Mouse (Mus musculus): ENCODE results near the gene Alg5.
"Not testable (repeated sequence)": the region's sequence is repeated elsewhere in the genome, so short reads cannot be mapped to it uniquely, and the experiment has no call there.

Gene Alg5

DNA sequence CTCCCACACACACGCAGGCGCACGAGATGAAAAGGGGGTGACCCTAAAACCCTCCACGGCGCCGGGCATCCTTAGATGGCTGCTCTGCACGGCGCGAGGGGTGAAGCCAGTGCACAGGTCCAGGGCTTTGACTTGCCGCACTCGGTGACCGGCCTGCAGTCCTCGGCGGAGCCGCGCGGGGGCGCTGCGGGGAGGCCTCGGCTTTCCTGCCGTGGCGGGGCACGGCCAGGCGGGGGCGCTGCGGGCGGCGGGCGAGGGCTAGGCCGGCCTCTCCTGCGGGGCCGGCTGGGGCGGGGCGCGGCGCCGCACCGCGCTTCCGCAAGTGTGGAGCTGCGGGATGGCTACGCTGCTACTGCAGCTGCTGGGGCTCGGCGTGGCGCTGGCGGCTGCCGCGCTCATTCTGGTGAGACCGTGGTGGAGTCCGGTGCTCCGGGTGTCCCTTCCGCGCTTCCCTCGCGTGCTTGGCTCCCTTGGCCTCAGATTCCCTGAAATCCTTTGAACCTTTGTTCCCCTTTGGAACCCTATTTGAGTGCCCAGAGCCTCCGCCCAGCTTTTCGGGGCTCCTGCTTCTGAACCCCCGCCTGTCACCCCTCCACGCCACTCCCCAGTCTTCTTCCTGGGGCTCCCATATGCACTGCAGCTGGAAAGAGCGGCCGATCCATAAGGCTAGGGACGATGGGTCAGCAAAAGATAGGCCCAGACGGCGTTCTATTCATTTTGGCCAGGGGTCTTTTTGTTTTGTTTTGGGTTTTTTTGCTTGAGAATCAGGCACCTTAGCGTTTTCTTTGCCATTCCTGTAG, at the start of gene Alg5, which contains the start of gene Exosc8:
Gene Alg5, plus strand, starts transcription at position 293 of the 800 bp plus-strand sequence.
Gene Exosc8, minus strand, starts transcription at position 147 of the 800 bp plus-strand sequence.
- DNase-seq, result peak; percentile 96

DNA sequence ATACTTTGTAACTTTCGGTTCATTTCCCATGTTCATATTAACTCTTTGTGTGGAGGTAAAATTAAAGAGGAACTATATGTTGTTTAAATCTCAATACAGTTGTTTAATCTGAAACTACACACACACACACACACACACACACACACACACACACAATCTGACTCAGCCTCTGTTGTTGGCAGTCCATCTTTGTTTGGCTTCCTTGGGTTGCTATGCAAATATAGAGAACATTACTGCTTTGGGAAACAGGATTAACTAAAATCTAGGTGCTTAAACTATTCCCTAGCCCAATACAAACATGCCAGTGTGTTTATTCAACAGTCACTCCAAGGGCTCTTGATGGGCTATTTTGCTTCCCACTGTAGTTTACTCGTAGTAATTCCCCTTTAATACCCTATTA, 48.1 kb upstream of the Alg5 start:
- no peak for DNase-seq

DNA sequence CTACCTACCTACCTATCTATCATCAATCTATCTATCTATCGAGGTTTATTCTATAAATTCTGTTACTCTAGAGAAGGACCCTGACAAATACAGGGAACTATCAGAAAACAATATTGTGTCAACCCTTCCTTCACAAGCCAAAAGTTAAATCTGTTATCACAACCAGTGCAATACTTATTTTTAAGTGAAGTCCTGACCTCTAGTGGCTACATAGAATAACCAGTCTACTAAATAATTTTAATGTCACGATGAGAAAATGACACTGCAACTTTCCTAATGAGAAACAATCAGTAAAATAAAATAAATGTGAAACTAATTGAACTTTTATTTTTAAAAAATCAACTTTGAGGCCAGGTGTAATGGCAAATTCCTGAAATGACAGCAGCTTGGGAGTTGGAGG, 46.2 kb upstream of the Alg5 start:
- no peak for DNase-seq

DNA sequence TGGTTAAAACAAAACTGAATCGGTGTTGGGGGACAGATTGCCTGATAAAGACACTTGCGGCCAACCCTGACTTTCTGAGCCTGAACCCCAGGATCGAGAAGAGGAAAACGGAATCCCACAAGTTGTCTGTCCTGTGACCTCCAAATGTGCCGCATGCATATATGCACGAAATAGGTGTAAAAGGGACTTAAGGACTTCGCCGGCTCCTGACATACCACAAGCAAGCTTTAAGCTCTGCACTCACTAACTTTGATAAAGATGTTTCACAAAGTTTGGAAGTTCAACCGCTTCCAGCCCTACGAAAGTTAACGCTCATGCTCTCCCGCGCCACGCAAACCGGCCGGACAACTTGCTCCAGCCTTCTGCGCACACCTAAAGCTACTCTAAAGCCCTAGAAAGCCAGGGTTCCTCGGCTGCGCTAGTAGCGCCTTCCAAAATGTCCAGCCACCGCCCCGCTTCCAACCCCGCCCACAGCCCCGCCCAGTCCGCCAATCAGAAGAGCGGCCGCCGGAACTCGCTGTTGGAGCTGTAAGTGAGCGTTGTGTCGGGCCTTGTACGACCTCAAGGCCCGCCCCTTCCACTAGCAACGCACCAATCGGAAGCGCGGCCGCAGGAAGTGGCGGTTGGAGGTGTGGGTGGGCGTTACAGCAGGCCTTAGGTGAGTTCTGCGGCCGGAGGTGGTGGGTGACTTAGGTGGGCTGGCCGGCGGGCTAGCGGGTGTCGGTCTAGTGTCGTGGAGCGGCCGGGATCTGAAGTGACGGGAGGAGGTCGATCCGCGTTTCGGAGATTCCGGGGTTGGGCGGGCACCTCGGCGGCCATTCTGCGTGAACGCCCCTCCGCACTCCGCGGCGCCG, 42.9 kb upstream of the Alg5 start, which contains the start of gene Supt20:
Gene Supt20, plus strand, starts transcription at position 606 of the 854 bp plus-strand sequence.
- peak; percentile 90 for DNase-seq

DNA sequence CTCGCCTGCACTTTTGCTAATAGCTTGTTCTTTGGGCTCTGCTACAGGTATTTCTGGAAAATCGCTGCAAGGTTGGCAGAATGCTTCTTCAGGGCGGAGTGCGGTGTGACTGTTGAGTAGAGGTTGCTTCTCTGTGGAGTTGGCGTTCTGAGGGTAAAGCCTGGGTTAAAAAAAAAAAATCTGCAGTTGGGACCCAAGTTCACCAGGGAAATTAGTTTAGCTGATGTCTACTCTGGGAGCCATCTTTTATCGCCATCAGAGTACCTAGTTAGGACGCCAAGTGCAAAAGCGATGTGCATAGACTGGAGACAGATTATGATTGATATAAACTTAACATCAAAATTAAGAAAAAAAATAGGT, 42.3 kb upstream of the Alg5 start:
- DNase-seq, result no peak

DNA sequence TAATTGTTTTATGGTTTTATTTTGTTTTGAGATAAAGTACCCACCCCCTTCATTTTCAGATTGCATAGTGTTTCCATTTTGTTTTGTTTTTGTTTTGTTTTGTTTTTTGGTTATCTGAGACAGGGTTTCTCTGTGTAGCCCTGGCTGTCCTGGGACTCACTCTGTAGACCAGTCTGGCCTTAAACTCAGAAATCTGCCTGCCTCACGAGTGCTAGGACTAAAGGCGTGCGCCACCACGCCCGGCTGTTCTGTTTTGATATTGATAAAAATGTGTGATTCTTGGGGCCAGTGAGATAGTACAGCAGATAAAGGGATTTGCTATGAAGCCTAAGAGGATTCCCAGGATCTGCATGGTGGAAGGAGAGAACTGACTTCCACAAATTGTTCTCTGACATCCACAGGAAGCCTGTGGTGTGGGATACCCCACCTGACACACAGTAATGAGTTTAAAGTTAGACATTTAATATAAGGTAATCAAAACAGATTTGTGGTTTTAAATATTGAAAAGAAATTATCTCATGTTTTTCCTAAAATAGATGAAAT, 35.5 kb upstream of the Alg5 start:
- DNase-seq, result no peak

DNA sequence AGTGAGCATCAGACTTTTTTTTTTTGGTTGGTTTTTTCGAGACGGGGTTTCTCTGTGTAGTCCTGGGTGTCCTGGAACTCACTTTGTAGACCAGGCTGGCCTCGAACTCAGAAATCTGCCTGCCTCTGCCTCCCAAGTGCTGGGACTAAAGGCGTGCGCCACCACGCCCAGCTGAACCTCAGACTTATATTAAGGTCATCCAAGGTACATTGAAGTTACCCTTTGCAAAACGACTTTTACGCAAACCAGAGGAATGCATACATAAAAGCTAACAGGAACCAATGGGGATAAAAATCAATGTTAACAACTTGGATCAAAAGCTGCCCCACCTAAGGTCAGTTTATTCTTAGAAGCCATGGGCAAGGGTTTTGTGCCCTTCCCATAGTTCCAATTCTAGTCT, 31.2 kb upstream of the Alg5 start:
- DNase-seq, result not testable (repeated sequence)

DNA sequence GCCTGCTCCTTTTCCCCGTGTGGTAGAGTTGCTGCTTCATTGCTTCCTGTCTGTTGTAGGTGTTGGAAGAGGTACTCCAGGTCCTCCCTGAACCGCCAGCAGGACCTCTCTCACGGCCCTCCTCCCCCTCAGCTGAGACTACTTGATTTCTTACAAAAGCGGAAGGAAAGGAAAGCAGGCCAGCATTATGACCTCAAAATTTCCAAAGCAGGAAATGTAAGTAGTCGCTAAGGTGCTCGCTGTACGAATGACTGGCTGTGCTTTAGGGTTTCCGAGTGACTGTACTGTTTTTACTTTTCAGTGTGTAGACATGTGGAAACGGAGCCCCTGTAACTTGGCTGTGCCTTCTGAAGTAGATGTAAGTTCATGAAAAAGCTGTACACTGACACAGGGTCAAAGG, 26.4 kb upstream of the Alg5 start:
- no peak for DNase-seq

DNA sequence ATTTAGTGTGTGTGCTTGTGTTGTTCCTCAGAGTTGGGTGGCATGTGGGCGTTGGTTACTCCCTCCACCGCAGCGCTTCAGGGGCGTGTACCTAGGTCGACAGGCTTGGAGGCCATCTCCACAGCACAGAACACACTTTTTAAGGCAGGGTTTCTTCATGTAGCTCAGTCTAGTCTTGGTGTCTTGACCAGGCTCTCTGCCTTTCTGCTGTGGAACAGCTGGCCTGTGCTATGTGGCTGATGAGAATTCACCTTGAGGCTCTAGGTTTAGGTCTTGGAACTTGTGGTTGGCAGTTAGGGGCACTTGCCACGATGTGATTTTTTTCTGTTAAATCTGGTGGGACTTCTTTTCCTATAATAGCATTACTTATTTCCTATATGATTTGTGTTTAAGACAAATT, 21.1 kb upstream of the Alg5 start, which contains the start of gene Gm21958:
Gene Gm21958, minus strand, starts transcription at position 101 of the 400 bp plus-strand sequence.
- no peak for DNase-seq

DNA sequence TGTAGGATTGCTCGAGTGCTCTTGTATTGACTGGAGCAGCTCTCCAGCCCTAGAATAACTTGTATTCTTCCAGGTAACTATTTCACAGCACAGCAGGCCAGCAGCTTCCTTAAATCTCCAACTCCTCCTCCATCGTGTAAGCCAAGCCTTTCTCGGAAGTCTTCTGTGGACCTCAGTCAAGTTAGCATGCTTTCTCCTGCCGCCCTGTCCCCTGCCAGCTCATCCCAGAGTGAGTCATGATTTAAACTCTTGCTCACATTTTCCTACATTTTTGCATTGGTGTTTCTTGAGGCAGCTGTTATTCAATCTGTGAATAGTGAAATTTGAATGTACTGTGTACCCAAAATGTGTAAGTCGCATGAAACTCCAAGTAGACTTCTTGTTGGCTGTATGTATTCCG, 19.9 kb upstream of the Alg5 start:
- DNase-seq, result no peak

DNA sequence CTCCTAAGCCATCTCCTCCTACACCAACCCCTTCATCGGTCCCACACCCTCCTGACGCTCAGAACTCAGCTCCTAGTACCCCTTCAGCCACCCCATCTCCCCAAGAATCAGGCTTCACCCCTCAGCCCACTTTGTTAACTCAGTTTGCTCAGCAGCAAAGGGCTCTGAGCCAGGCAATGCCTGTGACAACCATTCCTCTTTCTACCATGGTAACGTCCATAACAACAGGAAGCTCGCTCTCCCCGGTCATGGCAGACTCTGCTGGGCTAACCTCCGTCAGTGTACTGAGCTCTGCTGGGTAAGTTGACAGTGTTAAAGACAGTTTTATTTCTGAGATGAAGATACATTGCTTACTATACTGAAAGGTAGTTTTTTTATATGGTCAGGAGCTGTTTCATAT, 18.0 kb upstream of the Alg5 start:
- no peak for DNase-seq

DNA sequence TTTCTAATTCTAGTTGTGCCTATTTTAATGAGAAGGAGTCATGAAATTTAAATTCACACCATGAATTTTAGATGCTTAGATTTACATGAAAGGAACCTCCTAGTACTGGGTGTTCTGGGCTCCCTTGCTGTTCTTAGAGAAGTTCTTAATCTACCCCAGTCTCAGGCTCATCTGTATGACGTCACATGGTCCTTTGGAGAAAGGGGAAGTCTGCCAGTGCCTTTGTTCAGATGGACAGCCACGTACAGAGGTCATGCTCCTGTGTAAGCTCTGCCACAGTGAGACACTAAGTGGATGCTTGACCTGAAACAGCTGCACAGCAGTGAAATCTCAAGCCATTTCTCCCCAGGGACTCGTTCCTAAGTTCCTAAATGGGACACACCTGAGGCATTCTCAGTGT, 16.4 kb upstream of the Alg5 start:
- DNase-seq, result no peak

DNA sequence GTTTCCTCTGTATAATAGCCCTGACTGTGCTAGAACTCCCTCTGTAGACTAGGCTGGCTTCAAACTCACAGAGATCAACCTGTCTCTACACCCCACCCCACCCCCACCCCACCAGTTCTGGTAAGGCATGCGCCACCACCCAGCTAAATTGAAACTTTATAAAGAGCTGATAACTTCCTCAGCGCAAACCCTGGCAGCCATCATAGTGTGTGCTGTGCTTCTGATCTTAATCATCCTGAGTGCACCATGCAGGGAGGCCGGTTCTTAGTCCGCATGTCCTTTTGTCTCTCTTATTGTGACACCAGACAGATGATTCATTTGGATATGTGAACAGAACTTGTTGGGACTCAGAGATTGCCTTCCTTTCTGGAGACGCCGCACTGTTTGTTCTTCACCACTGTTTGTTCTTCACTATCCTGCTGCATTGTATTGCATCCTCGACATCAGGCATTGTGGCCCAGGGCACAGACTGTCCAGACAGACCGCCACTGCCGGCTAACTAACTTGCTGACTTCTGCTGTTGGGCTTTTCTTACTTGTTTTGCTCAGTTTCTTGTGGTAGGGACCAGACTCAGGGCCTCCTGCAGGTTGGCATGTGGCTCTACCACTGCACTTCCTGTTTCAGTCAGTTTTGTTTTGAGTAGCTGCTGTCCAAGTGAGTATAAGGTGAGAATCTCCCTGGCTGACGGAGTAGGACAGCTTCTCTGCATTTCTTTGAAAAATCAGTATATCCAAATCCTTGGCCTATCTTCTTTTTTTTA, 11.4 kb upstream of the Alg5 start:
- no peak for DNase-seq

DNA sequence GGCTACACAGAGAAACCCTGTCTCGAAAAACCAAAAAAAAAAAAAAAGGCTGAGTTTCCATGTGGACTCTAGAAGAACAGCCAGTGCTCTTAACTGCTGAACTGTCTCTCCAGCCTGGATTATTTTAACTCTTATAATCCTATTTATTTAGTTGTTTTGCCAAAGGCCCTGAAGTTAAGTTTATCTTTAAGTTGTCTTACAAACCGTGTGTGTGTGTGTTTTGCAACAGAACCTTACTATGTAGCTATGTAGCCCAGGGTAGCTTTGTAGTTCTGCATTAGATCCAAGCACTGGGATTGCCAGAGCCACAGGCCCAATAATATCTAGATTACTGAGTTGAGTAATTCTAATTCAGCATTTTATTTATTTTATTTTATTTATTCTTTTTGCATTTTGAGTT, 10.0 kb upstream of the Alg5 start:
- DNase-seq, result no peak

DNA sequence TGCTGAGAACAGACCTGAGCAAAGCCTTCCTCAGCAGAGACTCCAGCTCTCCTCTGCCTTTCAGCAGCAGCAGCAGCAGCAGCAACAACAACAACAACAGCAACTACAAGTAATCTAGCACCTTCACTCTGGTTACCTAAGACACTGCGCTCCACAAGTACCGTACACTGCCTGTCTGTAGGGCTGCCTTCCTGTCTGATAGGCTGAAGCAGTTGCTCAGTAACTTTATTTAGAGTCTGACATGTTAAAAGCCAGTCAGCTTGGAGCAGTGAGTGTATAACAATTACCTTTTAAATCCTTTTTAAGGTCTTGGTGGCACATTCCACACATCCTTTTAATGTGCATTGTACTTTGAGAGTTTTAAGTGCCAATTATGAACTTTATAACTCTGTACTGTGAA, 7.8 kb upstream of the Alg5 start:
- no peak for DNase-seq

DNA sequence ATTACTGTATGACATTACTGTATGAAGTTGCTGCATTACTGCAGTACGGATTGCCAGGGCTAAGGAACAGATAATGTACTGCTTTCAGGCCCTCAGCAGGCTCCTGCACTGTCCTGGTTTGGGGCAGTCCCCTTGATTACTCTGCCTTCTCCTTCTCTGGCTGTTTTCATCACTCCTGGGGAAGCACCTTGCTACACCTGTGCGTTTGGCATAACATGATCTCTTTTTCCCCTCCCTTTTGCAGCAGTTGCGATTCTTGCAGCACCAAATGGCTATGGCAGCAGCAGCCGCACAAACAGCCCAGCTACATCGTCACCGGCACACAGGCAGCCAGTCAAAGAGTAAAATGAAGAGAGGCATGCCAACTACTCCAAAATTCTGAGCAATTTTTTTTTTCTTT, 7.2 kb upstream of the Alg5 start:
- no peak for DNase-seq

DNA sequence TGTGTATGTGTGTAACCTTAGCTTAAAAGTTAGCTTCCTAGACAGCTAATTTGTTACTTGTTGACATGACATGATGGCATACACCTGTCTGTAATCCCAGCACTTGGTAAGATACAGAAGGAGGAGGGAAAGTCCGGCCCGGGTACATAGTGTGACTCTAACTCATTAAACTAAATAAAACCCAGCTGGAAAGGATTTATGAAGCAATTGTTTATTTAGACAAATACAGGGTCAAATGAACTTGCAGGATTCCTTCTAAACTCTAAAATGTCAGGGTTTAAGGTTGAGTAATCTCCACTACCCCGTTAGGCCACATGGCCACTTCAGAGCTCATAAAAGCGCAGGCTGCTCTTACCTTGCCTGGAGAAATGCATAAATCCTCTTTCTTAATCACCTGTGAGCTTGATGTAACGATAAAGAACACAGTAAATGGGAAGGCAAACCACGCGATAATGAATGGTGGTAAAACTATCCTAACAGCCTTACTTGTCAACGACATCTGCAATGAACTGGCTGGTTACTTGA, 3.7 kb upstream of the Alg5 start:
- DNase-seq, result no peak

DNA sequence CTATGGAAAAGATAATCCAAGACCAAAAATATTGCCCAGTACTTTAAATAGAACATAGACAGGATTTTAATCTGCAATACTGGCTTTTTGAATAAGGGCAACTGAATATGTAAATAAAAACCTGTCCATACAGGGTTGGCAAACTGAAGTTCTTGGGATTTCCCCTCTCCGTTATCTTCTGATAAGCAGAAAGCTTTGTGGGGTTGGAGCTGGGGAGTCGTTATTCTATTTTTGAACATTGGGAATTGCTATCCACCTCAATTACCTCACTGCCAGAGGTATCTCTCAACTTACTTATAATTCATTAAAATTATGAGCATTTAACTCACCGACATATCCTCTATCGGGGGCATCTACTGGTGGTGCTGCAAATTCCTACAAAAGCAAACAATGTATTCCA, 3.0 kb upstream of the Alg5 start:
- no peak for DNase-seq

DNA sequence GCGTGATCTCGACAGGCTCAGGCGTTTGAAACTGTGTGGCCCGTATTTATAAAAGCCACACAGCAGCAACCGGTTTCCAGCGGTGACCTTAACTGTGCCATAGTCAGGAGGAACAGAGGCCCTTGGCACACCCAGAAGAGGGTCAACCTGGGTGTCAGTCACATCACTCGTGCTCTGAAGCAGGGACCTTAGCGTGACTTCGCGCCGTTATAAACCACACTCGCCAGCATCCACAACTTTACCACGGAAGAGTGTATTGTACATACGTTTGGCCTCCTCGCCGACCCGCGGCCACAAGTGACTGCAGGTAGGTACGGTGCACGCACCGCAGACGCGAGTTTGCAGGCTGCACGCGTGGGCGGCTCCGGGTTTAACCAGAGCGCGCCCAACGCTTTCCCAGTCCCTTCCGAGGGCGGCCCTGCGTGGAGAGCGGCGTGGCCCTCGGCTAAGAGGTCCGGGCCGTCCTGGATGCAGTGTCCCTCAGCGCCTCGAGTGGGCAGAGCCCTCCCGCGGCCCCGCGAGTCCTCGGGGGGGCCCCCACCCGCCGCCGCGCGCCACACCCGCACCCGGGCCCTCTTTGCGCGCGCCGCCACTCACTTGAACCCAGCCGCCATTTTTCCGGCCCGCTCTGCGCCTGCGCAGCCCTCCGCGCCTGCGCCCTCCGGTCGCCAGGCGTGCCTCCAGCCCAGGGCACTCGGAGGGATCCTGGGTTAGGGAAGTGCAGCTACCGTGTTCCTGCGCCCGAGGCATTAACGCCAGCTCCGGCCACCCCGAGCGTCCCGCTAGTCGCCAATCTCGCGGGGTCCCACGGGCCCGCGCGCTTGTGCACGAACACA, 710 bp upstream of the Alg5 start:
- peak; percentile 91 for DNase-seq

DNA sequence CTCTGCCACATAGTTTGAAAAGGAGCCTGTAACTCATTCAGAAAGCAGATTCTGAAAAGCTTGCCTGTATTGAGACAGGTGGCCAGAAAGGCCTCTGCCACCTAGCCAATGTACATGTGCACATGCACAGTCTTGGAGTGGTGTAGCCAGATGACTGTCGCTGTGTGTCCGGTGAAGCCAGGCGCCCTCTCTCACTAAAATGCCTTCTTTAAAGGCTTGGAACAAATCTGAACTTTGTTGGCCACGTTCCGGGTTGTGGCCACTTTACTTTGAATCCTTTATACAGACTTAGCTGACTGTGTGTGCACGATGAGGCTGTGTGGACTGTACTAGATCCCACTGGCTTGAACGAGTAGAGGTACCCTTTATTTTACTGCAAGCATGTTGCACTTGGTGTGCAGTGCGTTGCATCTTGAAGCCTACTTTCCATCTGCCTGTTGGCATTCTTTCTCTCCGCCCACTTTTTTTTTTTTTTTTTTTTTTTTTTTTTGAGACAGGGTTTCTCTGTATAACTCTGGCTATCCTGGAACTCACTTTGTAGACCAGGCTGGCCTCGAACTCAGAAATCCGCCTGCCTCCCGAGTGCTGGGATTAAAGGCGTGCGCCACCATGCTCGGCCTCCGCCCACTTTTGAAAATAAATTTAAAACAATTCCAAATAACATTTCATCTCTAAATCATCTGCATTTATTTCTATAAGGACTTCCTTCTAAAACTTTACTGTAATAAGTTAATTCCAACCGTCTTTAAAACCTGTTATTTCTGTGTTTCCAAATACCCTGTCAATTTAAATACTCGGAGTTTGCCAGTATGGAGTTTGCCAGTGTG, 975 bp downstream of the Alg5 start:
- peak; percentile 27 for DNase-seq

DNA sequence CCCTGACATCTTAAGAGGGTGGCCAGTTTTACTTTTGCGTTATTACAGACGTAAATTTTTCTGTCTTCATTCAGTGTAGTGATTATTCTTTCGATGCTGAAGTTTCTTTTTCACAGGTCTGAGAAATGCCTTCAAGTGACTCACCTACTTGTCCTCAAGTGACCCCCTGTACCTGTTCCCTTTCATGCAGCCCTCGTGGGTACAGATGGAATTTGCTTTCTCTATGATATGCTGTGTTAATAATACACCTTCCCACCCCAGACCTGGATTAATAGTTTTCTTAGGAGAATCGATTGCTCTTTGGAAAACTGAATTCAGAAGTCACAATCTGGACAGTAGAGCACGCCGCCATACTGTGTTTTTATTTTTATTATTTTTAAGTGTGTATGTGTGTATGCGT, 2.0 kb downstream of the Alg5 start:
- DNase-seq, result no peak

Data from cerebellum, adult 8-10 months (tissue).